Mouse (Mus musculus) heart, postnatal 0 days (tissue): ENCODE measurements around the gene Clnk. TPM values are rescaled to one million over a fixed set of nuclear protein-coding genes. Genes with fewer than 3 reads are reported as not detected.

Experiments used
- ATAC-seq: fragments of 200-750 bp; cut with Nextera tagmentation; 2 replicates; pipeline ENCODE4 v1.8.0; 2017; ENCODE audit warnings: low read depth, moderate number of reproducible peaks, moderate library complexity; ENCODE audit not compliant: insufficient read depth
- DNase-seq: peaks from one replicate; pipeline ENCODE4 v3.0.0-alpha.2; 2016; ENCODE audit warnings: low spot score
- H3K27ac ChIP-seq: fragments of 300-500 bp; sonication (generic); 2 replicates; pipeline ENCODE4 v1.5.1; 2014; ENCODE audit warnings: low read depth, mild to moderate bottlenecking
- H3K27me3 ChIP-seq: fragments of 300-500 bp; sonication (generic); 2 replicates; pipeline ENCODE4 v1.6.1; 2014; ENCODE audit warnings: low read length, mixed read lengths; ENCODE audit not compliant: control insufficient read depth, insufficient read depth
- H3K36me3 ChIP-seq: fragments of 300-500 bp; sonication (generic); replicated peaks from 2 replicates; pipeline ENCODE4 v1.6.1; 2014; ENCODE audit warnings: low read length, mixed read lengths; ENCODE audit not compliant: control insufficient read depth, insufficient read depth
- H3K4me1 ChIP-seq: fragments of 300-500 bp; sonication (generic); 2 replicates; pipeline ENCODE4 v1.6.1; 2014; ENCODE audit warnings: antibody characterized with exemption; ENCODE audit not compliant: control insufficient read depth, insufficient read depth
- H3K4me2 ChIP-seq: fragments of 300-500 bp; sonication (generic); 2 replicates; pipeline ENCODE4 v1.6.1; 2014; ENCODE audit warnings: low read depth, mild to moderate bottlenecking, low read length, moderate library complexity
- H3K4me3 ChIP-seq: fragments of 300-500 bp; sonication (generic); 2 replicates; pipeline ENCODE4 v1.5.1; 2014; ENCODE audit warnings: low read depth, low read length
- H3K9ac ChIP-seq: fragments of 300-500 bp; sonication (generic); replicated peaks from 2 replicates; pipeline ENCODE4 v1.6.1; 2014; ENCODE audit warnings: low read depth, low read length, mixed read lengths
- H3K9me3 ChIP-seq: fragments of 300-500 bp; sonication (generic); replicated peaks from 2 replicates; pipeline ENCODE4 v1.6.1; 2016; ENCODE audit warnings: low read length; ENCODE audit not compliant: control insufficient read depth
- CTCF ChIP-seq: IDR thresholded peaks from 2 replicates; pipeline ENCODE4 v1.5.1; 2016; ENCODE audit warnings: antibody characterized with exemption, control low read depth, low read depth
- EP300 ChIP-seq: IDR thresholded peaks from 2 replicates; pipeline ENCODE4 v1.6.1; 2016; ENCODE audit warnings: antibody characterized with exemption, low read depth
- WGBS: fragments of 180-500 bp; shearing (Covaris S2); extraction: QIAGEN DNeasy Blood & Tissue Kit; methylation state at CpG from one replicate; pipeline ENCODE4 v1.1.7; 2014; 5-methylcytosine and 5-hydroxymethylcytosine counted together
- polyA plus RNA-seq: library from polyadenylated mRNA; unstranded; fragments of >200 nt; fragmentation: Nextera tagmentation; extraction: Ambion mirVana; gene quantifications from 2 replicates; pipeline ENCODE4 v1.2.1, GENCODE M21; 2015
- total RNA-seq: library from RNA; depleted of rRNA; stranded (reverse); fragments of >200 nt; gene quantifications from 2 replicates; pipeline ENCODE4 v1.2.3, GENCODE M21; 2014; ENCODE audit warnings: low replicate concordance

Gene Clnk
- total and polyA plus RNA-seq, 2 experiments from 2014 or later: not detected

- WGBS: 71% methylated on average over 8 of the region's 8 CpGs
- H3K4me1 ChIP-seq: no peaks in the 10 kb centered on the region
- H3K27me3 ChIP-seq: no peaks in the 10 kb centered on the region
- H3K4me3 ChIP-seq: no peak overlapping the region
- TF ChIP-seq CTCF: no peak
- no peak for TF ChIP-seq EP300
- no peak overlapping the region for H3K27ac ChIP-seq
- H3K9me3 ChIP-seq: no peaks in the 10 kb centered on the region
- DNase-seq: no peak
- no peak overlapping the region for H3K4me2 ChIP-seq
- ATAC-seq: no peak
- no peak overlapping the region for H3K9ac ChIP-seq
- no peaks in the 10 kb centered on the region for H3K36me3 ChIP-seq
Observed at GRCm38 (mm10) chr5:38696616-38697375, 179.8 kb downstream of the Clnk start.

GRCm38 (mm10) chr5:38692859-38693258 is 183.8 kb downstream of the Clnk start:
- Histone ChIP-seq H3K36me3 (no peaks in the 10 kb centered on the region), H3K27ac (no peak overlapping the region), H3K27me3 (no peaks in the 10 kb centered on the region), H3K4me3 (no peak overlapping the region), H3K9ac (no peak overlapping the region), H3K4me1 (no peaks in the 10 kb centered on the region), H3K4me2 (no peak overlapping the region), H3K9me3 (no peaks in the 10 kb centered on the region)
- 80% methylated on average over 6 of the region's 6 CpGs for WGBS
- TF ChIP-seq EP300: no peak
- no peak for TF ChIP-seq CTCF
- no peak for ATAC-seq
- no peak for DNase-seq

- Histone ChIP-seq H3K27me3 (no peaks in the 10 kb centered on the region), H3K9ac (no peak overlapping the region), H3K4me1 (no peaks in the 10 kb centered on the region), H3K4me3 (no peak overlapping the region), H3K27ac (no peak overlapping the region), H3K36me3 (no peaks in the 10 kb centered on the region), H3K4me2 (no peak overlapping the region), H3K9me3 (no peaks in the 10 kb centered on the region)
- 63% methylated on average over 6 of the region's 6 CpGs for WGBS
- ATAC-seq (no peak), DNase-seq (no peak)
- TF ChIP-seq CTCF (no peak), EP300 (no peak)
Observed at GRCm38 (mm10) chr5:38689186-38689585, 187.4 kb downstream of the Clnk start.

GRCm38 (mm10) chr5:38687694-38688093 is 188.9 kb downstream of the Clnk start:
- Histone ChIP-seq H3K9me3 (no peaks in the 10 kb centered on the region), H3K9ac (no peak overlapping the region), H3K4me2 (no peak overlapping the region), H3K27ac (no peak overlapping the region), H3K27me3 (no peaks in the 10 kb centered on the region), H3K4me1 (no peaks in the 10 kb centered on the region), H3K36me3 (peaks cover 2% of the 10 kb centered on the region; the same call in 1 of the 2 replicates), H3K4me3 (no peak overlapping the region)
- no peak for ATAC-seq
- 59% methylated on average over 1 of the region's 1 CpGs for WGBS
- DNase-seq: no peak
- TF ChIP-seq EP300: no peak
- no peak for TF ChIP-seq CTCF

- peak within 1 kb of the TSS; percentile 84 for H3K4me3 ChIP-seq
- H3K9me3 ChIP-seq: no peaks in the 10 kb centered on the region
- ATAC-seq (peak; percentile 88), DNase-seq (peak; percentile 58)
- H3K36me3 ChIP-seq: peaks cover 25% of the 10 kb centered on the region
- no peaks in the 10 kb centered on the region for H3K4me1 ChIP-seq
- TF ChIP-seq EP300 (no peak), CTCF (no peak)
- peak within 1 kb of the TSS; percentile 73 for H3K4me2 ChIP-seq
- H3K9ac ChIP-seq: peak within 1 kb of the TSS; percentile 80
- peak within 1 kb of the TSS; percentile 81 for H3K27ac ChIP-seq
- WGBS: under 1% methylated on average over 85 of the region's 89 CpGs
- no peaks in the 10 kb centered on the region for H3K27me3 ChIP-seq
Observed at GRCm38 (mm10) chr5:38684164-38684911, 192.3 kb downstream of the Clnk start, which contains the start of gene Zfp518b. TSS of gene Zfp518b (minus strand) at chr5:38684826.
